Mouse (Mus musculus) large intestine, adult 2 months (tissue): ENCODE data around the gene Draxin. TPM values are rescaled to one million over a fixed set of nuclear protein-coding genes. Genes with fewer than 3 reads are reported as not detected.
A peak's percentile ranks its signal among the peaks of the same experiment; 100 is the strongest.

Experiments
- DNase-seq: peaks from one replicate; pipeline ENCODE4 v3.0.0-alpha.2; 2012; ENCODE audit warnings: low read depth, low spot score
- WGBS: fragments of 180-500 bp; shearing (Covaris S2); methylation state at CpG from one replicate; pipeline ENCODE4 v1.1.7; 2018; 5-methylcytosine and 5-hydroxymethylcytosine counted together
- polyA plus RNA-seq: library from polyadenylated mRNA; depleted of rRNA; stranded (reverse); fragments of >200 nt; gene quantifications from 2 replicates; pipeline ENCODE4 v1.2.3, GENCODE M21; 2012

Draxin gene
- polyA plus RNA-seq, 1 experiment = 0.32 TPM

DNA sequence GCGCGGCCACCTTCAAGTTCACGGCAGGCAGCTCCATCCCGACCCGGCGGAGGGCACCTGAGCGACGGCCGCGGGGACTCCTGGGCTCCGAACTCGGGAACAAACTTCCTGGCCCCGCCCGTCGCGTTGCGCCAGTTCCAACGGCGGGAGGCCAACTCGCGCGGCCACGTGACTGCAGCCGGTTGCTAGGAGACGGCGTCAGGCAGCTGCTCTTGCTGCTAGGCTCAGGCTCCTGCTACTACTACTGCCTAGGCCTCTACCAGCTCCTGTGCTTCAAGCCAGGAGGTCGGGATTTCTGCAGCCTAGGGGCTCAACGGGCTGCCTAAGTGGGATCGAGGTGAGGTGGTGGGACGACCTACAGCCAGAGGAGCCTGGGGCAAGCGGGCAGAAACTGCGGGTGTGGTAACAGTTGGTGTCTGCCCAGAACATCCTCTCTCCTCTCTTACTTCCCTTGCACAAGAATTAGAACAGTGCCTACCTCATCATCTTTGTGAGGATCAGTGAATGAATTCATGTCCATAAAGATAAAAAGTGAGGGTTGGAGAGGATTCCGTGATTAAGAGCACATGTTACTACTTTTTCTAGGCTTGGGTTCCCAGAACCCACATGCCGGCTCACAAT, 42.5 kb downstream of the Draxin start, which contains the start of gene Agtrap:
Gene Agtrap, minus strand, starts transcription at position 125 of the 621 bp plus-strand sequence.
- DNase-seq = peak; percentile 61
- WGBS = 7% methylated on average over 34 of the region's 34 CpGs

DNA sequence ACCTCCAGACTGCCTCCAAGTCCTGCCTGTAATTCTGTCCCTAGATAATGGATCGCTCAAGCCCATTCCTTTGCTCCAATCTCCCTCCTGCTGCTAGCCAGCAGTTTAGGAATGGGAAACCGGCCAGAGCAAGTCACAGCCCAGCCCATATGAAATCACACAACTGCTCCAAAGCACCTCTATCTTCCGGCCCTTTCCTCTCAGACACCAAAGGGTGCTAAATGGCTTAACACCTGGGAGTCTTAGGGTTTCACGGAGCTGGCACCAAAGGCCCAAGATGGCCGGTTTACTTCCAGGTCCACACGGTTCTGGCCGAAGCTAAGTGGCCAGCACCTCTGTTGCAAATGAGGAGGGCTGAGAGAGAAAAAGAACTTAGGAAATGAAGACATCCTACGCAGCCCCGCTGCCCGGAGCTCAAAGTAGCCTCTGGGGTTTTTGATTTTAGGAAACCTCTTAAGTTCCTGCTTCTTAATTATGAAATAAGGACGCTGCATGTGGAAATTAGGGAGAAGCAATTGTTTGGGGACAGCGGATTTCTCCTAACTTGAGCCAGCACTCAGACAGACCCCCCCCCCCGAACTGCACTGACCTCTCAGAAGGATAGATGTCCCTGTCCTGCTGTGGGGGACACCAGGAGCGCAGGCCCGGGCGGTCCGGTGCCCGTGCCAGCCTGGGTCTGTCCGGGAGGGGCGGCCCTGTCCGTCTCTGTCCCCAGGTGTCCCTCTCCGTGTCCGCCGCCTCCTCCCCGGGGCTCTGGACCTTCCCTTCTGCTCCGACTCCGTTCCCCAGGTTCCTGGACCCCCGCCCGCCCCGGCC, 43.2 kb downstream of the Draxin start:
- DNase-seq = no peak
- WGBS = 2% methylated on average over 30 of the region's 30 CpGs

DNA sequence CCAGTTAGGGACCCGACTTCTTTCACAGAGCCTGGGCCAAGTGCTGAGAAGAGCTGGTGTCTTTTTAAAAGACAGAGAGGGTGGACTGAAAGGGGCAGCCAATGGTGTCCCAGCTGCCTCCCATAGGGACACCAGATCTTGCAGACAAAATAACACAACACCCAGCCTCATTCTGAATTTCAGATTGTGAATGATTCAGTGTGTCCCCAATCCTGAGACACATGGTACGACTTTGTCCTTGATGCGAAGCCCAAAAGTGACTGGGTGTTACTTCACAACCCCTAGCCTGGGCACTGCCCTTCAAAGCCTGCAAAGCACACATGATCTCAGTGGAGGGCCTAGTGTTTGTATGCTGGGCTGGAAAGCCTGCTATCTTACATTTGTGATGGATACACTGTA, 44.6 kb downstream of the Draxin start:
- 71% methylated on average over 3 of the region's 3 CpGs for WGBS

DNA sequence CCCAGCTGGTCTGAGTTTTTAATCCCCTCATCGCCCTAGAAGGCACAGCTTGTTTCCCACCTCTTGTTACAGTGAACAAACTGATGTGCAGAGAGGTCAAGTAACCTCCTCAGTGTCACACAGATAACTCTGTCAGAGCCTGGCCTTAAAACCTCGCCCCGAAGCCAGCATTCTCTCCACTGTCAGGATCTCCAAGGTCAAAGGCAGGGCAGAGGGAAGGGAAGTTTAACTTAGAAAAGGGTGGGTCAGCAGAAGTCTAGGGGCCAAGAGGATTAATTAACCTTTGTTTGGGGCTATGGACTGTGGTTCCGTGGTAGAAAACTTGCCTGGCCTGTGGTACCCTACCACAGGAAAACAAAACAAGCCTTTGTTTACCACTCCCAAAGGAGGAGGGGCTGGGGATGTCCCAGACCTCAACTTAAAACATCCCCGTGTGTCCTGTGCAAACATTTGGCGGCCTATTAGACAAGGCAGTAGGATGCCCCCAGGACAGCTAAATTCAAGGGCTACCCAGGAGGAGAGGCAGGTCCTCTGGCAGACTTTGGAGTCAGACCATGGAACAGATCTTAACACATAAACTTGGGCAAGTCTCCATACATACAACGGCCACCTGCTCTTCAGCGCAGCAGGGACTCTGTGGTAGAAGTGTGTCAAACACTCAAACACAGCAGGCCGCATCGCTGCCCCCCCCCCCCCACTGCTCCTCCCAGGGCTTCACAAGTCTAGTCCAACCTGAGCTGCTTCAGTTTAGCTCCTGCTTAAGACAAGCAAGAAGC, 45.2 kb downstream of the Draxin start:
- WGBS = 47% methylated on average over 10 of the region's 10 CpGs
- DNase-seq = no peak

More for the DNA sequence above, 44.6 kb downstream of the Draxin start:
- no peak for DNase-seq

DNA sequence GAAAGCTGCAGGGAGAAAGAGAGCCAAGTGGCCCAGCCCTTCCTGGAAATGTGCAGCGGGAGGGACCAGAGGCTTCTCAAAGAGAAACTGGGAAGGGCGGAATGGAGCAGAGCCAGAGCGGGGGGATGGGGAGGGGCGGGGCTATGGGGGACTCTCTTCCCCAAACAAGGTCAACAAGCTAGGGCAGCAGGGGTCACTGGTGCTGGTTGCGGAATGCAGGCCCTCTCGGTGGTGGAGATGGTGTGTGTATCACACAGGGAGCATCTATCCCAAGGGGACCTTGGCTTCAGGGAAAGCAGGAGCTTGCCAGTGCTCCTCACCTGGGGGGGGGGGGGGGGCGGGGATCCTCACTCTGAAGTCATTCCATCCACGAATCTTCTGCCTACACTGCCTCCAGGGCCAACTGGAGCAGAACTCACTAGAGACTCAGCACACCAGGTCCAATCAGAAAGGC, 46.2 kb downstream of the Draxin start:
- no peak for DNase-seq
- WGBS = 45% methylated on average over 8 of the region's 8 CpGs

DNA sequence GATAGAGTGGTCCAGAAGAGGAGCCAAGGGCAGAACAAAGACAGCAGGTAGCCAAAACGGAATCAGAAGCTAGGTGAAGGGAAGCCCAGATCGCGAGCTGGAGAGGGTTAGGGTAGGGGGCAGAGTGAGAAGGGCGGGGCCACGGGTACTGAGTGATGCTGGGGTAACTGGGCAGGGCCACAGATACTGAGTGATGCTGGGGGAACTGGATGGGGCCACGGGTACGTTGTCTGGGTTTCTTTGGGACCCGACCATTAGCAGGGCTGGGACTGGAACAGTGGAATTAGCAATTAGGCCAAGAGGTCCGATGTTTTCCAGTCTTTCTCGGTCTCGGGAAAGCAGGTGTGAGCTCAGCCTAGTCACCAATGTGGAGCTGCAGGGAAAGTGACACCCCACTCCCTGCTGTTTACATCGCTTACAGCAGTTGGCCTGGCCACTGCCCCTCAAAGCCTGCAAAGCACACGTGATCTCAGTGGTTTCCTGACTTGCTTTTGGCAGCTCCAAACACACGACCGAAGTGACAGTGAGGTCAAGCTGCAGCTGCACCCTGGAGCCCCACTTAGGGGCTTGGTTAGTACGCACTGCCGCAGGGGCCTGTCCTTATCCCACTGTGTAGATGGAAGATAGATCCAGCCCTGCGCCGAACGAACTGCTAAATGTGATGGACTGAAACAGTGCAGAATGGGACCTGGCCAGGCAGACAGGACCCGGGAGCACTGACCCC, 47.2 kb downstream of the Draxin start:
- 66% methylated on average over 21 of the region's 21 CpGs for WGBS
- DNase-seq = no peak

DNA sequence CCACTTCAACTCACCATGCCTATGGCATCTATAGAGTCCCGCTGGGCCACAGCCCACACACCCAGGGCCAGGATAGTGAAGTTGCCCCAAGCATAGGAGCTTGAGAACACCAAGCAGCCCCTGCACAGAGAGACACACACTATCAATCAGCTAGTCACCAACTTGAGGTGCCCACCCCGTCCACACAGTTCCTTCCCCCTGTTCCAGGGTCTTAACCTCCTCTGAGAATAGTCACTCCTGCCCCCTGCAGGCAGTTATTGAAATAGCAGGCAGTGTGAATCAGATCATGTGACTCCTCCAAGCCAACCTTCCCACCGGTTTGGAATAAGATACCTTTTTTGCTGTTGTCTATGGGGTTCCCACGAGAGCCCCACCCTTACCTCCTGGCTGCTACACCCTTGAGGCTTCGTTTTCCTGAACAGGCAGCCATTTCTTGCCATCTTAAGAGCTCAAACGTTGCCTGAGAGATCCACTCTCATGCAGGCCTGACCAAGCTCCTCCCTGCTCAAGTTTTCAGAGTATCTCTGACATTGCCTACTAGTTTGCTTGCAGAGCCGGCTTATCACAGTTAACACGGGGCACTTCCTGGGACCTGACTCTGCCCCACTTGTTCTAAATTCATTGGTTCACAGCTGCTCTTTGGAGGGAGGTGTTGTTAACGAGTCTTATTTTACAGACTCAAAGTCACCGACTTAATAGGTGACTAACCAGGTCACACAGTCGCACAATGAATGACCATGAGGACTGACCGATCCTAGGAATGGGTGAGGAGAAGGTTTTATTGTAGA, 48.0 kb downstream of the Draxin start:
- no peak for DNase-seq
- 51% methylated on average over 12 of the region's 12 CpGs for WGBS

DNA sequence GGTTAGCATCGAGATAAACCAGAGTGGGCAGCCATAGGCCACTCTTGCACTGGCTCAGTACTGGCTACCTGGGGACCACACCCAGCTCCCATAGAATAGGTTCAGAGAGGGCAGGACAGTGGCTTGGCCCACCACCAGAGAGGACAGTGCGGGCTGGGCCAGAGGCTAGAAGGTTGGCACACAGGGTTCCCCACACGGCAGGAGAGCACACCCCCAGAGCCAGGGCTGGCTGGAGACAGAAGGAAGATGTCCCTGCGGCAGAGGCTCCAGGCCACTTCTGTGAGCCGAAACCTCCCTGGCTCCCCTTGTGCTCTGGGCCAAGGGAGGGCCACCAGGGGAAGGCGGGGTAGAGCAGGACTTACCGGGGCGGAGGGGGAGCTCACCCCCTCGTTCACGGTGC, 49.3 kb downstream of the Draxin start:
- no peak for DNase-seq
- WGBS = 90% methylated on average over 10 of the region's 10 CpGs

DNA sequence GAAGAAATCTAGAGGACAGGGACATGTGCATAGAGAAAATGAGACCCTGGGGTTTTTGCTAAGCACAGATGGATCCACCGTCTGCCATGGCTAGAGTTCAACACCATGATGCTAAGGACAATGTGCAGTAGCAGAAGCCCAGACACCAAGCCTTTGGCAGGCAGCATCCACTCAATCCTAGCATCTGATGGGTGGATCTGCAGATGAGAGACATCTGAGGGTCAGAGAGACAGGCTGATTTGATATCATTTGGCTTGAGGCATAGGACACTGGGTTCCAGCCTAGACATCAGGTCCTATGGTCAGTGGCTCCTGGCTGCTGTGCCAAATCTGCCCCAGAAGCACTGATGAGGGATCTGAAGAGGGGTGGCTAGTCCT, 49.9 kb downstream of the Draxin start:
- no peak for DNase-seq
- 94% methylated on average over 1 of the region's 1 CpGs for WGBS

DNA sequence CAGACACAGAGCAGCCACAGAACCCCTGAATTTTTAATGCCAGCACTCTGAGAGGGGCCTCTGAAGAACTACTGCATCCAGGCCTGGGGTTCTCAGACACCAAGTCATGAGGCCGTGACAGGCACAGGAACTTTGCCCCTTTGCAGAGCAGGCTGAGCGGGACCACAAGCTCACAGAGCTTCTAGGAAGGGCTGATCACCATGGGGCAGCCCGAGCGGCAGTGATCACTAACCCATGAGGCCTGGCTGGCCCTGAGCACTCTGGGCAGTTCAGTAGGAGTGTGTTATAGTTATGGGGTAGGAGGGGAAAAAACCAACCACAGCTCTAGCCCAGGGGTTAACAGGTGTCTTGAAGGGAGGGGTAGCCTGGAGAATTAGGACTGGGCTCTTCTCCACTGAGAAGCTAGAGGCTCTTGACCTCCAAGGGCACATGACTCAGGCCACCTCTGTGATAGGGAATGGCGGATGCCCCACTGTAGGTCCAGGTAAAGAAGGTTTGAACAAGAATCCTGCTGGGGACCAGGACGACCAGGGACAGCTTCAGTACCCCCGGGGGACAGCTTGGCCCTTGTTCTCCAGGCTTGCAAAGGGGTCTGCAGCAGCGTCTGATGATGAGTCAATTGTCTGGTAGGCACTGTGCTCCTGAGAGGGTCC, 50.4 kb downstream of the Draxin start:
- WGBS = 90% methylated on average over 8 of the region's 8 CpGs
- DNase-seq = no peak

DNA sequence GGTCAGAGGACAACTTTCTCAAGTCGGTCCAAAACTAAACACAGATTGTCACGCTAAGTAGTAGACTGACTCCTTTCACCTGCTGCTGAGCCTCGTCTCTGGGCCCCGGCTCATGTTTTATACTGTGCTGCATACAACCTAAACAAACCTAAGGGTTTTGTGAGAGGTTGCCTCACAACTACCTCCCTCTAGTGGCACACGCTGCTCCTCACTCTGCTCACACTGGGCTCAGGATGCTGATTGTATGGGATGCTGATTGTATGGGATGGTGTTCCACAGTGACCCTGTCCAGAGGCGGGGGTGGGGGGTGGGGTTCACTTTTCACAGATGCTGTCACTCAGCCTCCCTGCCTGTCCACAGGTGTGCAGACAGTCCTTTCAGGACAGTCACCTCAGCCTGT, 51.3 kb downstream of the Draxin start:
- DNase-seq = no peak
- 66% methylated on average over 6 of the region's 6 CpGs for WGBS

DNA sequence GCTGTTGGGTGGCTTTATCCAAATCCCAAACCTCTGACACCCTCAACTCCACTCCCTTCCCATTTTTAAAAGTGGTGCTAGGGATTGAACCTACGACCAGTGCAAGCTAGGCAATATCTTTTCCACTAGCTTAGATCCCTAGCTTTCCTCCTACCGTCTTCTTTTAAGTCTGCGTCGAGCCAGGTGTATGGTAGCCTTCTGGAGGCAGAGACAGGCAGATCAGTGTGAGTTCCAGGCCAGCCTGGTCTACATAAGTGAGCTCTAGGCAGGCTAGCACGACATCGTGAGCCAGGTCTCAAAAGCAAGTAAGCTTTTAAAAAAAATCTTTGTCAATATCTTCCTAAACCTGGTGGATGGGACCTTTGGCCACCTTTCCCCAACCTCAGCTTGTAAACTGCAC, 54.6 kb downstream of the Draxin start:
- WGBS = 78% methylated on average over 6 of the region's 6 CpGs
- DNase-seq = no peak

DNA sequence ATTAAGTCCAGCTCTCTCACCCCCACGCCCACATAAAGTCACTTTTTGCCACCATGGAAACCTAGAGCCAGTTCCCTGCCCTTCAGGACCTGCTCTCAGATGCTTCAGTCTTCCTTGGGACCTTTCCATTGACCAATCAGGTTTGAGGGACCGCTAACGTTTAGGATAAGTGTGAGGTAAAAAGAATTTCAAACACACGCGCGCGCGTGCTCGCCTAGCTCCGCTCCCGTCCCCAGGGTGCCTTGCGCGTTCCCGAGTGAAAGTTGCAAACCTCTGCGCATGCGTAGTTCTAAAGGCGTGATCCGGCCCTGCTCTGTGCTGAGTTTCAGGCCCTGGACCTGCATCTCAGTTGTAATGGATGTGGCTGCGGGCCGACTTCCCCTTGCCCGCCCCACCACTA, 55.2 kb downstream of the Draxin start:
- WGBS = 31% methylated on average over 21 of the region's 21 CpGs
- DNase-seq = peak; percentile 57

DNA sequence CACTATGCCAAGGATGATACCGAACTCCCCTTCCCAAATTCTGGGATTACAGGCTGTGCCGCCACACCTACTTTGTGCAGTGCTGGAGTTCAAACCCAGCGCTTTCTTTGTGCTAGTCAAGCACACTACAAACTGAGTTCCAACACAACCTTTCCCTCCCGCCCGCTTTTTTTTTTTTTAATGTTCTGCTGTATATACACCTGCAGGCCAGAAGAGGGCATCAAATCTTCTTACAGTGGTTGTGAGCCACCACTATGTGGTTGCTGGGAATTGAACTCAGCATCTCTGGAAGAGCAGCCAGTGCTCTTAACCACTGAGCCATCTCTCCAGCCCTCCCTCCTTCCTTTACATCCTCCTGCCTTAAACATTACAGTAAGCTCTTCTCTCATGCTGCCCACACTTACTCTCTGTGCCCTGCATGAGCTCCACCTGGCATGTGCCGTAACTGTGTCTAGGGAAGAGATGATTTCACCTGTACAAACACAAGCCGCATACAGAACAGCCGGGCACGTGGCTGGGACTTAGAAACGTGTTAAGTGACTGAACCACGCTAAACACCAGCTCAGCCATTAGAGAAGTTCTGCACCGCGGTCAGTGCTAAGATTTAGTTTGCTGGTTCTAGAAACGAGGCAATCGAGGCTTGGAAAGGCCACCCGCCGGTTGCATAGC, 55.8 kb downstream of the Draxin start:
- WGBS = 27% methylated on average over 17 of the region's 17 CpGs
- DNase-seq = no peak

DNA sequence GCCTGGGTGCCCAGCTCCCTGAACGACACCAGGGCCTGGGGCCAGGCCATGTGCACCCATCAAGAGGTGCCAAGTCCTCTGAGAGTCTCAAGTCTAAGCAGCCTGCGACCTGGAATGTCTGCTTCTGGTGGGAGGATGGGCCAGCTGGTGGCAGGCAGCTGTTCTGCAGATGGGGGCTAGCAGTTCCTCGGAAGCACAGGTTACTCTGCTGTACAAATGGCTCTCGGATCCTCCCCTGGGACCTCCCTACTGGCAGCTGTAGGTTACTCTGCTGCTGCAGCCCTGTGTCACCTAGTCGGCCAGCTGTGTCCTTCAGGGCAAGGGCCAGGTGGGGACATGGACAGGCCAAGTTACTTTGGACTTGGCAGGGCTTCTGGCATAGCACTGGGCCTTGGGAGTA, 59.0 kb downstream of the Draxin start:
- DNase-seq = no peak
- WGBS = 64% methylated on average over 5 of the region's 5 CpGs

DNA sequence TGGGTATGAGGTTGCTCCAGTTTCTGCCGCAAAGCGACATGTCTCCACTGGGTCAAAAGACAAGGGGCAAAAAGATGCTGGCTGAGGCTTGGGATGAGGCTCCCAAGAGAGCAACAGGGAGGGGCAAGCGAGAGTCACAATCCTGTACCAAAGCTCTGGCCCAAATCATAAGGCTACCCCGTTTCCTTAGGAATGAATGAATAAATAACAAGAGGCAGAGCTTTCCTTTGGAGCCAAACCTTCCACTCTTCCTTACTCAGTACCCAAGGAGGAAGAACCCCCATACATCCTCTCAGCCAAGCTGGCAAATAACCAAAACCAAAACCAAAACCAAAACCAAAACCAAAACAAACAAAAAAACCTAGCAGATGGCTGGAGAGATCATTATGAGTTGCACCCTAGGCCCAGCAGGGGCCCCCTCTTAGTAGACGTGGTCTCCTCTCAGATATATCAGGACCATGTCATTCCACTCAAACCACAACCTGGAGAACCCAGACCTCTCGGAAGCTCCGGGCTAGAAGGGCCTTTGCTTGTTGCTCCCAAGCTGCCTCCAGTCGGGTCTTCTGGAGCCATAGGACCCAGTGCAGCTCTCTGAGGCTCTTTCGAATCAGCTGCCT, 60.8 kb downstream of the Draxin start:
- no peak for DNase-seq
- WGBS = 80% methylated on average over 9 of the region's 9 CpGs

DNA sequence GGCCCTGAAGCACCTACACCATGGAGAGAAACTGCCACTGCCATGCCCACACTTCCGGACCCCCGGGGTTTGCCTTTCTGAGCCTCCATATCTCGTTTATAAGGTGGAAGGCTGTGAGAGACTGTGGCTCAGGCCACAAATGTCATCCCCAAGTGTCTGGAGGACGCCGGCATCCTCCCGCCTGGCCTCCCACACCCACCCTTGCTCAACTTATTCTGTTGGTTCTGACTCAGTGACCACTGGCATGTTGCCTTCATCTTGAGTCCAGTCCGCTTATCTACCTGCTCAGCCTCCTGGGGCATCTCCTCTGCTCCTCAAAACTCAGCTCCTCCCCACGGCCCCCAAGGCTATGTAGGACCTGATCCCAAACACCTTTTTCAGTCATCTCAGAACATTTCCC, 63.2 kb downstream of the Draxin start:
- 88% methylated on average over 8 of the region's 8 CpGs for WGBS

DNA sequence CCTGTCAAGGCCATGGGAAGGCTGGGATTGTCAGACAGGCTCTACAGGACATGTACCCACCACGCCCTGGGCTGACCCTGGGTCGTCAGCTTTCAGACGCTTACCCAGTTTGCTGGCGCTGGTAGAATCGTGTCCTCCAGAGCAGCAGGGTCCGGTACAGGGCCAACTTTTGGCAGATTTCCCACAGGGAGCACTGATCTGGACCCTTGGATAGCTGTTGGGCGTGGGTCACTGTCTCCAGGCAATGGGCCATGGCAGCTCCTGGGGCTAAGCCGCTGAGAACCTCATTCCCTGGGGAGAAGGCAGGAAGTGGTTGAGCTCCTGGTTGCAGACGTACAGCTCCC, 64.1 kb downstream of the Draxin start:
- WGBS = 58% methylated on average over 9 of the region's 9 CpGs
- no peak for DNase-seq

More for the DNA sequence above, 63.2 kb downstream of the Draxin start:
- DNase-seq = no peak
